Mouse (Mus musculus): ENCODE results near the gene Lnp1. TPM values are rescaled to one million over a fixed set of nuclear protein-coding genes. Genes with fewer than 3 reads are reported as not detected.
"Not testable (repeated sequence)": the region's sequence is repeated elsewhere in the genome, so short reads cannot be mapped to it uniquely, and the experiment has no call there.

Gene Lnp1
- total RNA-seq (2022) = 1 to 10 TPM in 3 of 4 experiments, under 1 TPM in 1; 0.87 to 4.1 (median 1.9) TPM

DNA sequence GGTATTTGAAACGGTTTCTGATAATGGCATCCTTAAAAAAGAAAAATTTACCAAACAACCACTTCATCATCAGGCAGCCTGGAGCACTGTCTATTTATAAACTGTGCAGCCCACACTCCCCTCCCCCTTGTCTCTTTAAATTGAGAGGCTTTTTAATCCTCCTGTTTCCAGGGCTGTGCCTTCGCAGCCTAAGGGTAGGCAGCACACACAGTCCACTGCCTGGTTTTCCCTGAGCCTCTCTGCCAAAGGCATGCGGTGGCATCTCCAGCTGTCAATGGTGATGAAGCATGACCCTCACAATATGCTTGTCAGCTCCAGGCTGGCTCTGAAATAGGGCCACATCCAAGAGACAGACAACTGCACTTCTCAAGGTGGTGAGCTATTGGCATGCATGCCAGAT, at the start of gene Lnp1:
Lnp1 (minus strand) TSS at position 39 of the 400 bp plus-strand sequence.
- DNase-seq (ENCODE audit: low spot score in 2 of 2) = peak; percentile 6 to 11

DNA sequence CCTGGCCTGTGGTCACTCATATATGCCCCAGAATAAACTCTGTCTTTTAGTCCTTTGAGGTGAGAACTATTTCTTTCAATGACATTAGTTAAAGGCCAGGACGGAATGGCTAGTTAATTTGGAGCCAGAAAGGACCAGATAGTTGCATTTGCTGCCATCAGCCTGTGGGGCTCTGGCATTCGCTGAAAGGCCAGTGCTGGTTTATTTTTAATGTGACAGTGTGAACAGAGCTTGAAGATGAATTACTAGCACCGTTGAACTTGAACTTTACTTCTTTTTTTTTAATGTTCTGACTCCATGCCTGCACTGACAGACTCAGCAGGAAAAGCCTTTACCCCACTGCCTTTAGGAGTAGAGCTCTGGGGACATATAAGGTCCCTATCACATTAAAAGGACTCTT, 46.8 kb upstream of the Lnp1 start:
- no peak for DNase-seq (ENCODE audit: low spot score in 2 of 2)

DNA sequence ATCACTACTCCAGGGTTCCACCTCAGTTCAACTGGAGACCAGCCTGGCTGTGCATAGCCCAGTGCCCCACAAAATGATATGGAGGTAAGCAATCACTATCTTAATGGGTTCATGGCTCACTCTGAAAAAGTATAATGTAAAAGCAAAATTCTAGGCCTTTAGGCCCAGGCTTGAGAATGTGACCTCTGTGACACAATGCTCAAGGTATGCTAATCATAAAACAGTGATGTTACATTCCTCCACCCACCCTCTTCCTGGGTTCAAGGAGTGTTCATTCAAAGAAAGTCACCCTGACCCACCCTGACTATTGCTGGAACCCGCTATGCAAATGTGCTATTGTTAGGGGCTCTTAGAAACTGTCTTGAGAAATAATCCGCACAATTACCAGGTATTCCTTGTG, 30.4 kb upstream of the Lnp1 start:
- DNase-seq (ENCODE audit: low spot score in 2 of 2) = not testable (repeated sequence)

DNA sequence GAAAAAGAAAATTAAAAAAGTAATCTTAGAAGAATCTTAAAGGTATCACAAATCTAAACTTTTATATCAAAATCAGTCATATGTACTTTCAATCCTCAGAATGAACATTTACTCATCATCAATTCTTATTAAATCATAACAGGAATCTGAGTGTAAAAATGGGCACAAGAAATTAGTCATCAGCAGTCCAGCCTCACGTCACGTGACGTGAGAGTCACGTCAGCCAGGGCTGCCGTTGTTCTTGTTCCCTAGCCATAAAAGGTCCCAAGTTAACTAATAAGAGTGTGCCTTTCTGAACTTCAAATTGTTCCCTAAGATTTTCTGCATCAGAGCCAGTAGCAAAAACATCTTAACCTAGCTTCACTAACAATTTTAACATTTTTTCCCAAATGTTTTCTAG, 21.2 kb upstream of the Lnp1 start:
- DNase-seq (ENCODE audit: low spot score in 2 of 2) = no peak

GRCm38 (mm10) chr16:56942341-56942740, 14.5 kb upstream of the Lnp1 start:
- no peak for DNase-seq (ENCODE audit: low spot score in 2 of 2)

- peak in 1 of 2 experiments; percentile 12 for DNase-seq (ENCODE audit: low spot score in 2 of 2)
These were observed 7.7 kb downstream of the Lnp1 start for GRCm38 (mm10) chr16:56920102-56920657.

DNA sequence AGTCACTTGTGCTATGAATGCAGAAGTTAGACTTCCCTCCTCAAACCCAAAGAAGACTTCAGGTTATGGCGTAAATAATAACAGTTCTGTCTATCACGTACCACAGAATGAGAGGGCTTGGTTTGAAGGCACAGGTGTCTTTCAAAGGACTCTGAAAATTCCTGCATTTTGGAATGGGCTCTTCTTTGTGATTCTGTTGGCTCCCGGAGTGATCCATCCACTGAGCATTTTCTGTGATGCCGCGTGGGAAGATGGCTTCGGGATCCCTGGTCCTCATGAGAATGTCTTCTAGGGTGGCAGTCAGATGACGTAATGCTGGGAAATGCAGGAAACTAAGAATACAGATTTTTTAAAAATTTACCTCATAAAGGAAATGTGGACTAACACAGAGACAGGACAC, 10.6 kb downstream of the Lnp1 start:
- no peak for DNase-seq (ENCODE audit: low spot score in 2 of 2)

GRCm38 (mm10) chr16:56908986-56909385, 18.9 kb downstream of the Lnp1 start:
- no peak for DNase-seq (ENCODE audit: low spot score in 2 of 2)

GRCm38 (mm10) chr16:56902206-56902605, 25.7 kb downstream of the Lnp1 start:
- not testable (repeated sequence) for DNase-seq (ENCODE audit: low spot score in 2 of 2)

DNA sequence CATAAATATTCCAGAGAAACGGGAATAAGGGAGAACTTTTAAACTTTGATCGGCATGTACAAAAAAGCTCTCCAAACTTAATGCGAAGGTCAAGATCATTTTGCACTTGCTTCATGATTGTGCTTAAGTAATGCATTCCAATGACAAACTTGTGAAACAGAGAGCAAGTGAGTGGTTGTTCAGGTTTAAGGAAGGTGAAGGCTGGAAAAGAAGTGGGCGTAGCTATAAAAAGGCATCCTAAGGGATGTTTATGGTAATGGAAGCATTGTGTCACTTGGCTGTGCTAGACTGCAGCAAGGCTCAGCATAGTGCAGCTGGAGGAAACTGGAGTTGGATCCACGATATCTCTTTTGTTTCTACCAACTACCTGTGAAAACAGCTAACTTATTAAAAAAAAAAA, 36.3 kb downstream of the Lnp1 start:
- DNase-seq (ENCODE audit: low spot score in 2 of 2) = no peak

DNA sequence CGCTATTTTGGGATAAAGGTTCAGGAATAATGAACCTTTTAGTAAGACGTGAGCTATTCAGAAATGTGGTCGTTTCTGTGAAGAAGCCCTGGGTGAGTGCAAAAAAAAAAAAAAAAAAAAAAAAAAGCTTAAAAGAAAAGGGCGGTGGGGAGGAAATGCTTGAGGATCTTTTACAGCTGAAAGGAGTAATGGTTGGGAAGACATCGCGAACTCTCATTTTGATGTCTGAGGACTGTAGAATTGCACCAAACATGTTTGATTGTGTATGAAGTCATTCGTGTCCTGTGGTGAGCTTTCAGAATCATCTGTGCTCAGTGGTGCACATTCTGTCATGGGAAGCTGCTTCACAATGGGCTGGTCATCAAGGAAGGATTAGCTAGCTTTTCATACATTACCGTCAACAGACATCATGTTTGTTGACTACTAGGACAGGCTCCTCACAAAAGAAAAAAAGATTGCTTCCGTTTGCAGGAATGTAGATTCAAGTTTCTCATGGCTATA, 41.2 kb downstream of the Lnp1 start:
- DNase-seq (ENCODE audit: low spot score in 2 of 2) = no peak

DNA sequence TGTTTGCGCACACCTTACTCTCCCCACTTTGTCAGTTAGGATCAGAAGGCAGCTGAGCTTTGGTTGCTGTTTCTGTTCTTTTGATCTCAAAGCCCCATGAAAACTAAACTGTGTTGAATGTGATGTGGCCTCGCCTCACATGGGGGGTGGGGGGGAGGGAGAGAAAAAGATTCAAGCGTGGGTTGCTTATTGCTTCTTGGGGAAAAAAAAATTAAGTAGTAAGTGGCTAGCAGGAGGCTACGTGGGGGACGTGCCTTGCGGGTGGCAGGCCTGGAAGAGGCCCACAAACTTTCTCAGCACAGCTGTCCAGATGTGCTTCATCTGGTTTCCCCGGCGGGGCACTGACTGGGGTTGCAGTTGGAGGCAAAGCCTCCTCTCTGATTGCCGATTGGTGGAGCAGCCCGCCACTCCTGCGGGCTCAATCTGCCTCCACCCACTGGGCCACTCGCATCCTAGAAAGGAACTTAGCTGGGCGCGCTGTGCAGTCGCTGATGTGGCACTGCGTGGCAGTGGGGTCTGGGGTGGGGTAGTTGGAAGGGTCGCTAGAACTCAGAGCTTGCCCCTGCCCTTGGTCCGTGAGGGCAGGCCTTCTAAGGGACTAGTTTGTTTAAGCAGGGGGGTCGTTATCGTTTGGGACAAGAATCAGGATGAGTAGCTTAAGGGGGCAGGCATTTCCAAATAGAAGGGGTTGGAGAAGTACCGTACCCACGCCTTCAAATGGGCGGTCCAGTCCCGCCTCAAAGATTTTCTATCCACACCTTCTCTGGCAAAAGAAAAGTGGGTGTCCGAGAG, 41.8 kb downstream of the Lnp1 start, which contains the start of gene Tmem45a:
Tmem45a (minus strand) TSS at position 343 of the 792 bp plus-strand sequence.
- peak; percentile 51 to 59 for DNase-seq (ENCODE audit: low spot score in 2 of 2)

DNA sequence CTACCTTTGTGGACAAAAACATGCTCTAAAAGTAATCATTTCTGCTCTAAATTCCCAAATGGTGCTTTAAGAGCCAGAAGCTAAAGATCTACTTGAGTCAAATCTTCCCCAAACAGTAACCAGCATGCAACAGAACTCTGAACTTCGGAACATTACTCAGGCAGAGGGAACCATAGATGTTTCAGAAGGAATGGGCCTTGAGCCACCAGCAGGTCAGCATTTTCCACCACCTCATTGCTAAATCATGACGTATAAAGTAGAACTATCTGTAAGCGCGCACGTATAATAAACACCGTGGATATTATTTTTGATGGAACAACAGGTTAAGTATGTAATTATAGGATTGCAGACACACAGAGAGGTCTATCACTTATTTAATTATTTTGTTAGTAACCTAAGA, 43.0 kb downstream of the Lnp1 start:
- DNase-seq (ENCODE audit: low spot score in 2 of 2) = no peak

- DNase-seq (ENCODE audit: low spot score in 2 of 2) = no peak
These were observed 54.5 kb downstream of the Lnp1 start for GRCm38 (mm10) chr16:56873410-56873809.

DNA sequence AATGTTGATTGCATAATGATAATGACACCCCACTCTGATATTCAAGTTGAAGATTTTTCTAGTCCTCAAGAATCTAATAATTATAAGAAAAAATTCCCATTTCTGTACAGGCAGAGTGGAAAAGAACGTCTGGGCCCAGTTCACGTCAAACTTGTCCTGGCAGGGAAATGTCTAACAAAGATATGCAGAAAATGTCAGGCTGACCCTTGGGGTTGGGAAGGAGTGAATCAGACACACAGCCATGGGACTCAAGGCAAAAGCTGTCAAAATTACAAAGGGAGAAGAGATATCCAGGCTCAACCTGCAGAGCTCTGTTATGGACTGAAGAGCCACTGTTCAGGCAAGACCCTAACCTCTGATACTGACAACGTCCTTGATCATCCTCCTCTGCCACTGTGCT, 57.4 kb downstream of the Lnp1 start:
- DNase-seq (ENCODE audit: low spot score in 2 of 2) = no peak

DNA sequence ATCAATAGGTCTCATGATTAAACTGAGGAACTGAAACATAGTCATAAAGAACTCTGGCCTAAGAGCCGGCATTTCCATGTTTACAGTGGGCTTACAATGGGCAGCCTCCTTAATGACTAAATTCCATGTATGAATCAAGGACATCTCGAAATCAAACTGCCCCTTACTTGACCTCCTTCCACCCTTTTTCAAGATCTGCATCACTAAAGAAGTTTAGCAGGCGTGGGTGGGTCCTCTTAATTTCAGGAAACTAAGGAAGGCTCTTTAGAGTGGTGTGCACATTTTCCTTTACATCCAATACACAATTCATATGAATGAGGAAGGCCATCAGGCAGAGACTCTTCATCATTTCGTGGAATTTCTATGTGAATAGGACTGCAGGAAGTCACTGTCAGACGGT, 59.5 kb downstream of the Lnp1 start:
- no peak for DNase-seq (ENCODE audit: low spot score in 2 of 2)

GRCm38 (mm10) chr16:56867591-56867990, 60.3 kb downstream of the Lnp1 start:
- DNase-seq (ENCODE audit: low spot score in 2 of 2) = peak; percentile 3 to 12

Other genes starting within 250 kb of the Lnp1 start
- 10 to 100 TPM; 55.4 to 63.5 (median 58.6) TPM for gene Tfg, start 210.6 kb downstream of the Lnp1 start, total RNA-seq (2022)
- gene Adgrg7, start 132.2 kb downstream of the Lnp1 start, total RNA-seq (2022) = under 1 TPM in 1 of 4 experiments, not detected in 3; 0.16 TPM
- 1 to 10 TPM in 2 of 4 experiments, under 1 TPM in 2; 0.47 to 1.1 (median 0.80) TPM for gene Tmem45a, start 41.9 kb downstream of the Lnp1 start, total RNA-seq (2022)
- gene Tmem45a2, start 143.3 kb upstream of the Lnp1 start, total RNA-seq (2022) = under 1 TPM in 2 of 4 experiments, not detected in 2; 0.21 to 0.34 TPM
- 10 to 100 TPM; 89.5 to 97.7 (median 91.6) TPM for gene Tomm70a, start 193.6 kb upstream of the Lnp1 start, total RNA-seq (2022)
- 10 to 100 TPM; 13.6 to 18.2 (median 18.0) TPM for gene Nit2, start 239.3 kb upstream of the Lnp1 start, total RNA-seq (2022)

Data from layer of hippocampus, adult 8-10 months (tissue).